1 mouse cellular context compared by ENCODE assay signal in genomic region chr2:26626081-26626480, GRCm38 (mm10).
TF ChIP-seq lines count a peak whose summit lies in the region.

No protein-coding gene starts in this region.

TF ChIP-seq in CH12.LX, 34 proteins besides CTCF, POLR2A, EP300 and RAD21:
- TF ChIP-seq MEF2A (IDR thresholded peaks at IDR 0.05; ENCODE audit: borderline replicate concordance, low read depth, low read length) (no peak), BHLHE40 (IDR thresholded peaks at IDR 0.05; ENCODE audit: low read depth, low read length) (0 out of 2 replicates have a peak, but pooled peaks have one; percentile 23), ETS1 (conservative IDR thresholded peaks at IDR 0.05; ENCODE audit: low read depth, low read length) (no peak), SIN3A (IDR thresholded peaks at IDR 0.05; ENCODE audit: low read length) (no peak), MAX (IDR thresholded peaks at IDR 0.05; ENCODE audit: low read length) (peak; percentile 71), MYC (IDR thresholded peaks at IDR 0.05; ENCODE audit: low read depth, low read length) (peak; percentile 71)
